In the genomic region with DNA sequence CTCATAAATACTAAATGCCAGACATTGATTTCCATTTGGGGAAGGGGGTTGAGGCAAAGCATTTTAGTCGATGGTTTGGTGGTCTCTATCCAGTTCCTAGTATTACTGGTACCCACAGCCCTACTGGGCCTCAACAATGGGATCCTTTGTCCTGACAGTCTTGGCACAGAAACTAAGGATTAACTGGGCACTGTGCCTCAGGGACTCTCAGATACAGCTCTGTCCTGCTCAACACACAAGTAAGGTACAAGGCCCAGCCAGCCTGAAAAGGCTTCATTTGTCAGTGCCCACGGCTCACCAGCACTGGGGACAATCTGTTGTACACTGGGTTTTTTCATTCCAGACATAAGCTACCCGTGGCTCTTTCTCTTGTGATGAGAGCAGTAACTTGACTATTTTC, we compare ENCODE assay signal across 9 mouse cellular contexts.
A peak's percentile ranks its signal among the peaks of the same experiment; 100 is the strongest.
DNase-seq lines count a peak whose midpoint lies in the region; ATAC-seq and TF ChIP-seq lines count a peak whose summit lies in the region.
"Had no signal": no experiment of that assay in that cellular context is flagged by ENCODE, and none has a peak within 500 bp of the region (broad histone marks: within the 10 kb centered on the region; RNA-seq: fewer than 3 reads in every experiment).

No protein-coding gene starts in this region.

- peak; percentile 89 for ATAC-seq in midbrain, embryonic 16.5 days

- no peak overlapping the region for H3K4me2 ChIP-seq in midbrain, embryonic 16.5 days (ENCODE audit: low read length)
- H3K4me2 ChIP-seq: embryonic facial prominence, embryonic 15.5 days had no signal

- H3K4me3 ChIP-seq in midbrain, embryonic 16.5 days (ENCODE audit: low read depth, low read length), result no peak overlapping the region
- H3K4me3 ChIP-seq: embryonic facial prominence, embryonic 15.5 days had no signal

- H3K4me1 ChIP-seq in midbrain, embryonic 16.5 days (ENCODE audit: control insufficient read depth, insufficient read depth, low read length), result no peaks in the 10 kb centered on the region
- H3K4me1 ChIP-seq: embryonic facial prominence, embryonic 15.5 days had no signal

- TF ChIP-seq CTCF in brain, embryonic 14.5 days (IDR thresholded peaks at IDR 0.05; ENCODE audit: borderline replicate concordance, extremely low read depth, insufficient read depth, insufficient read length), result no peak

- no peaks in the 10 kb centered on the region for H3K27me3 ChIP-seq in midbrain, embryonic 16.5 days (ENCODE audit: control insufficient read depth, insufficient read depth, low read depth, low read length)
- H3K27me3 ChIP-seq: embryonic facial prominence, embryonic 15.5 days had no signal

- no peak overlapping the region for H3K9ac ChIP-seq in midbrain, embryonic 16.5 days (ENCODE audit: low read depth, low read length)
- H3K9ac ChIP-seq: embryonic facial prominence, embryonic 15.5 days had no signal

- H3K27ac ChIP-seq in midbrain, embryonic 16.5 days (ENCODE audit: low read length), result peak overlapping the region; percentile 12; the same call in 1 of the 2 replicates
- H3K27ac ChIP-seq: embryonic facial prominence, embryonic 15.5 days had no signal

- DNase-seq in brain, embryonic 14.5 days (ENCODE audit: low read depth), result peak; percentile 95
- peak; percentile 2 to 10 for DNase-seq in cerebellum, postnatal 36 days
- DNase-seq in layer of hippocampus, adult 18-20 months (ENCODE audit: low spot score in 2 of 2), result peak; percentile 1 to 46
- DNase-seq in thymus, postnatal 36 days, result no peak
- no peak for DNase-seq in T-cell, adult 2 months (ENCODE audit: low spot score)
- no peak for DNase-seq in urinary bladder, adult 18-20 months (ENCODE audit: low spot score in 2 of 2)
- DNase-seq: thymus, adult 2 months had no signal

- 34% methylated on average over 3 of the region's 3 CpGs for WGBS in midbrain, embryonic 16.5 days

- H3K9me3 ChIP-seq in midbrain, embryonic 16.5 days (replicated peaks; ENCODE audit: control insufficient read depth, low read length, poor library complexity, severe bottlenecking), result no peaks in the 10 kb centered on the region
- H3K9me3 ChIP-seq: embryonic facial prominence, embryonic 15.5 days had no signal

- TF ChIP-seq POLR2A in brain, embryonic 14.5 days (IDR thresholded peaks at IDR 0.05; ENCODE audit: borderline replicate concordance, extremely low read depth, insufficient read depth, insufficient read length, poor library complexity, severe bottlenecking), result no peak

- no peaks in the 10 kb centered on the region for H3K36me3 ChIP-seq in midbrain, embryonic 16.5 days (ENCODE audit: control insufficient read depth, insufficient read depth, low read length)
- H3K36me3 ChIP-seq: embryonic facial prominence, embryonic 15.5 days had no signal

Comparison
In these comparisons a context has a peak if more than half of its experiments do, and no peak if none do; other contexts are left out.
1. DNase-seq: peak in brain, embryonic 14.5 days (single experiment), cerebellum, postnatal 36 days (2 of 2) and layer of hippocampus, adult 18-20 months (2 of 2); none in thymus, postnatal 36 days (0 of 2), T-cell, adult 2 months (single experiment) and urinary bladder, adult 18-20 months (0 of 2).